Mouse (Mus musculus): ENCODE results near the gene Plin3. TPM values are rescaled to one million over a fixed set of nuclear protein-coding genes. Genes with fewer than 3 reads are reported as not detected.

The Plin3 gene
- 2.2 and 2.5 TPM in 2 replicates for total RNA-seq (2015; ENCODE audit: low replicate concordance)
- 5.6 and 6.7 TPM in 2 replicates for total RNA-seq (2017; ENCODE audit: low replicate concordance)

GRCm38 (mm10) chr17:56292531-56293222 is at the start of gene Plin3:
TSS of gene Plin3 (minus strand) at chr17:56292873.
- ATAC-seq (replicated peaks; ENCODE audit: low FRiP score, poor library complexity, severe bottlenecking): no peak

DNA sequence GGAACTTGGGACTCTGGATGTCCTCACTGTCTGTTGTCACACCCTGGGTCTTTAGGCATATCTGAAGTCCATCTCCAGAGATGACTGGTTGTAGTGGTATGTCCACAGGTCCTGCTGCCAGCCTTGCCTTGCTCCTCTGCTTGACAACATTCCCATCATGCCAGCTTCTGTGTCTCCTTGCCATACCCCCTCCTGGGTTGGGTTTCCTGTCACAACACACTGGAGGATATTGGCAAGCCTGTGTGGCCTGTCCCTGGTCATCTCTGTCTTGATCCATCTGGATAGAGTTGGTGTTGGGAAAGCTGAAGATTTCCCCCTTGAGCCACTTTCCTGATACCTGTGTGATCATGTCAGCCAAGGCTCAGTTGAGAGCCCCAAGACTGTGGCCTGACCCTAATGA is 48.0 kb upstream of the Plin3 start:
- no peak for ATAC-seq (replicated peaks; ENCODE audit: low FRiP score, poor library complexity, severe bottlenecking)

- ATAC-seq (replicated peaks; ENCODE audit: low FRiP score, poor library complexity, severe bottlenecking): peak; percentile 76
Measured at GRCm38 (mm10) chr17:56338909-56339308, 46.2 kb upstream of the Plin3 start.

GRCm38 (mm10) chr17:56337791-56338190 is 45.1 kb upstream of the Plin3 start:
- no peak for ATAC-seq (replicated peaks; ENCODE audit: low FRiP score, poor library complexity, severe bottlenecking)

GRCm38 (mm10) chr17:56337190-56337589 is 44.5 kb upstream of the Plin3 start:
- ATAC-seq (replicated peaks; ENCODE audit: low FRiP score, poor library complexity, severe bottlenecking): no peak

DNA sequence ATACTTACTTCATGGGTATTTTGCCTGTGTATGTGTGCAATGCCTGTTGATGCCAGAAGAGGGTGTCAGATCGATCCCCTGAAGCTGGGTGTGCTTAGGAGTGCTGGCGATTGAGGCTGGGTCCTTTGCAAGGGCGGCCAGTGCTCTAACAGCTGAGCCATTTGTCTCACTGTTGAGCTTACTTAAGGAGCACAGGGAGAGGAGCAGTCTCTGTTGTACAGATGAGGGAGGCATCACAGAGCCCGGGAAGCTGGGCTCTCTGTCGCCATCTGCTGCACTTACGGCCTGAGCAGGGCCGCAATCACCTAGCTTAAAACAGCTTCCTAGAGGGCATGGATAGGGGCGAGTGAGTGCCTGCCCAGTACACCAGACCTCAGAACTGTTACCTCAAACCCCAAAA is 40.3 kb upstream of the Plin3 start:
- no peak for ATAC-seq (replicated peaks; ENCODE audit: low FRiP score, poor library complexity, severe bottlenecking)

DNA sequence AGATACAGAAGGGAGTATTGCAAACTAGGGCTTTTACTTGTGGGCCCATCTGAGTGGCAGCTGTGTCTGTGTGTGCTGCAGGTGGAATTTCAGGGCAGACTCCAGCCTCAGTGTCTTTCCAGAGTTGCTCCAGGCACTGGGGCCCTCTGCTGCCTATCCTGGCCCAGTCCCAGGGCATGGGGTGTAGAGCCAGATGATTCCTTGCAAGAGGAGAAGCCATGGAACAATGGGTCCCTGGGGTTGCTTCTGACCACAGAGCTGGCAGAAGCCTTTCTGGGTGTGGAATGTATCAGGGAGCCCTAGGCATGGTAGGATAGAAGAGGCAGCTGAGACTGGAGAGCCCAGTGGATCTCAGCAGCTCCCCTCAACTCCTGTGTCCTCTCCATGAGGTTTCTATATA is 38.6 kb upstream of the Plin3 start:
- ATAC-seq (replicated peaks; ENCODE audit: low FRiP score, poor library complexity, severe bottlenecking): no peak

- ATAC-seq (replicated peaks; ENCODE audit: low FRiP score, poor library complexity, severe bottlenecking): no peak
Measured at GRCm38 (mm10) chr17:56330345-56330744, 37.7 kb upstream of the Plin3 start.

DNA sequence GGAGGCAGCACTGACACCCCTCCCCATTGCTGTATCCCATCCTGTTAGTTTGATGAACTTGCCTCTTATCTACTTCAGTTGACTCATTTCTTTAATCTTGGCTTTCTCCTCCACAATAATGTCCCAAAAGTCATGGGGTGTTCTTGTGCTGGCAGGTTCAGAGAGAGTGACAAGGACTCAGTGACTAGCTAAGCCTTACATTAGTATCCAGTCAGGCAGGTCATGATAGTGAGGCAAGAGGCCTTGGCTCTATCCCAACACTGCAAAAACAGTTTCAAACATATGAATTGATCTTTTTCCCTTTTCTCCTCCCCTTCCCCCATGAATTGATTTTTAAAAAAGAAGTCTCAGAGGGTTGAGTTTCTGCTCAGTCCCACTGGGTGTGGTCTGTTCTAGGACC is 36.6 kb upstream of the Plin3 start:
- ATAC-seq (replicated peaks; ENCODE audit: low FRiP score, poor library complexity, severe bottlenecking): no peak

DNA sequence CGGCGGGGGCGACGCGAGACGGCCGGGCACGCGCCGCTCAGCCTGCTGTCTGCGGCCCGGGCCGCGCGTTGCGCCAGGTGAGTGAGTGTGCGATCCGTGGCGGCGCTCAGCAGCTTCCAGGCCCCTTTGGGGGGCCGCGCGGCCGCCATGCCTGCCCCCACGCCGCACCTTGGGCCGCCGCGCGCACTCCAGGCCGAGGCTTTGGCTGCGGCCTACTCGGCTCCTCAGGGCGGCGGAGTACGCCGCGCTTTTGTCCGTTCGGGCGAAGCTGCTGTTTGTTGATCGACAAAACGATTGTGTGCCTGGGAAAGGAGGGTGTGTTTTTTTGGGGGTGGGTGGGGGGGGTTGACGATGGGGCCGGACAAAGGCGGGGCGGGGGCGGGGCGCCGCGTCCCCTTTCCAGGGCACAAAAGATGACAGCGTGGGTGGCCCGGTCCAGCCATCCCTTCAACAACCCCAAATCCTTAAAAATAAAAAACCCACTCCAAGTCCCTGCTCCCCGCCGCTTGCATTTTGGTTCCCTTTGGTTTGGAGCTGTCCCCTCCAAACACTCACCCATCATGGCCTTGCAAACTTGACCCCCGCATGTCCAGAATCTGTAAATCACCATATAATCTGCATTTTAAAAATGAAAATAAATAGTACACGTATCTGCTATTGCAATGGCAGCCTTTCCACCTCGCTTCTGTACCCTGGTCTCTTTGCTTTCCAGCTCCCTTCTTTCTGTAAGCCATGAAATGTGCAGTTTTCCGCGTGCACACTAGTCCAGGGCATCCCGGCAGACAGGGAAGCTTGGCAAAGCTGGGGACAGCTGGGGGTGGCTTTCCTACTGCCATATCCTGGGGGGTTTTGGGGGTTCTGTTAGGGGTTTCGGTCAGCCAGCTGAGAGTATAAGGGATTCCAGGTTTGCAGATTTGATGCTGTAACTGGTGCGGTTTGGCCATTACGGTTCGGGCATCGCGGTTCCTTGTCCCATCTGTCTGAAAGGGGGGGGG is 33.8 kb upstream of the Plin3 start:
- ATAC-seq (replicated peaks; ENCODE audit: low FRiP score, poor library complexity, severe bottlenecking): peak; percentile 10; the same call in 1 of the 2 replicates

DNA sequence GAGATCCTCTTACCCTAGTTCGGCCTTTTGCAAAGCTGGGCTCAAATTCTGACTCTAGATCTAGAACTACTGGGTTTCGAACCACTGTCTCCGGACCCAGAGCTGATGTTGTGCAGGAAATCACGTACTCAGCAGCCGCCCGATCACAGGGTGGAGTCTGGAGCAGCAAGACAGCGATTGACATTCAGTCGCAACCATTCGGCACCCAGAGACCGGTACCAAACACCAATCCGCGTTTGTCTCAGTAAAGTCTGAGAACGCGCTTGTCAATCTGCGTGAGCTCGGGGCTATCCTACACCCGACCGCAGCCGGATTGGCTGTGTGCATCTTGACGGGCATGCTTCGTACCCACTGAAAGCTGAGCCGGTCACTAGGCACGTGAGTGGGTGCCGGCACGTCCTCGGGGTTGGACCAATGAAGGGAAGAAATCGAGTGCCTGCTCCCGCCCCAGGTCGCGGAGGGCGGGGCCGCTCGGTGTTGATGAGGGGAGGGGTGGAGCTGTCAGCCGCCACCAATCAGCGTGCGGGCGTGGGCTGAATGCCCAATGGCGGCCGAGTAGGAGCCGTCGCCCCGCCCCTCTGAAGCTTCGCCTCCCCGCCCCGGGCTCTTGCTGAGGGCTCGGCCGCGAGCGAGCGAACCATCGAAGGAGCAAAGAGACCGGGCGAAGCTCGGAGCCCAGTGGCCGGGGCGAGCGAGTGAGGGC is 32.9 kb upstream of the Plin3 start, which contains the start of gene Kdm4b:
Kdm4b (plus strand) TSS at position 613 of the 703 bp plus-strand sequence.
- peak; percentile 96 for ATAC-seq (replicated peaks; ENCODE audit: low FRiP score, poor library complexity, severe bottlenecking)

- ATAC-seq (replicated peaks; ENCODE audit: low FRiP score, poor library complexity, severe bottlenecking): no peak
Measured at GRCm38 (mm10) chr17:56324419-56324818, 31.7 kb upstream of the Plin3 start.

GRCm38 (mm10) chr17:56309191-56309945 is 16.7 kb upstream of the Plin3 start:
- no peak for ATAC-seq (replicated peaks; ENCODE audit: low FRiP score, poor library complexity, severe bottlenecking)

GRCm38 (mm10) chr17:56308088-56308487 is 15.4 kb upstream of the Plin3 start:
- ATAC-seq (replicated peaks; ENCODE audit: low FRiP score, poor library complexity, severe bottlenecking): no peak

GRCm38 (mm10) chr17:56305826-56306225 is 13.2 kb upstream of the Plin3 start:
- ATAC-seq (replicated peaks; ENCODE audit: low FRiP score, poor library complexity, severe bottlenecking): no peak

- no peak for ATAC-seq (replicated peaks; ENCODE audit: low FRiP score, poor library complexity, severe bottlenecking)
Measured at GRCm38 (mm10) chr17:56305156-56305555, 12.5 kb upstream of the Plin3 start.

DNA sequence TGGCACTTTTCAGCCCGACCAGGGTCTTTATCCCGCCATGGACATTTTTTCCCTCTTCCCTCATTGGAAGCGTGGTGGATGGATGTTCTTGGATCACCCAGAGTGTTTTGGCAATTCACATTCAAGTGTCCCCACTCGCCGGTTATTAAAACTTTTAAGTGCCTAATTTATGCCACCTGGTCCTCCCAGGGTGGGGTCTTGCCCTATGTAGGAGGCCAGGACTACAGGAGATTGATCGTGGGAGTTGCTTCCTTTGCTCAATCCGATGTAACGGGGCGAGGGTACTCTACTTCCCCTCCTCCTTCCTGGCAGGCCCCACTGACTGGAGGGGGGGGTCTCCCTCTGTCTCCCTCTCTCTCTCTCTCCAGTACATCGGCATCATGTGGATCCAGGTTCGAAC is 12.0 kb upstream of the Plin3 start:
- no peak for ATAC-seq (replicated peaks; ENCODE audit: low FRiP score, poor library complexity, severe bottlenecking)

- peak; percentile 84 for ATAC-seq (replicated peaks; ENCODE audit: low FRiP score, poor library complexity, severe bottlenecking)
Measured at GRCm38 (mm10) chr17:56303847-56304586, 11.3 kb upstream of the Plin3 start.

All from erythroid progenitor cell, adult 5-6 weeks (primary cell).